Mouse (Mus musculus) gastrocnemius, postnatal 14 days (tissue): ENCODE measurements around the gene Il11ra1. TPM values are rescaled to one million over a fixed set of nuclear protein-coding genes. Genes with fewer than 3 reads are reported as not detected.

Experiments
- DNase-seq: peaks from one replicate; pipeline ENCODE4 v3.0.0; 2021; ENCODE audit warnings: mixed read lengths
- intact Hi-C: fragments of 180-260 bp; cut with DNase I; formaldehyde crosslinking; loops from one replicate; pipeline ENCODE4 v1.15.1; 2025; ENCODE audit warnings: low total_unique reads
- long read RNA-seq, 2 experiments: library from polyadenylated mRNA; stranded (forward); transcript quantifications; one replicate each; pipeline ENCODE4 v2.0.0; 2021
- total RNA-seq, 2 experiments: library from RNA; stranded (reverse); gene quantifications; 2 replicates each; pipeline ENCODE4 v1.2.3; 2021

The Il11ra1 gene
- 10 to 100 TPM; 49.3 to 56.9 TPM for total RNA-seq
- long read RNA-seq, experiment 1, transcript Il11ra1-201 (13 exons, 2,009 nt) = major isoform, 60 of 78 reads
- long read RNA-seq, experiment 1, partial matches to known transcripts = 6 of 78 reads
- long read RNA-seq, experiment 1, other reads (novel, unspliced or antisense) = 8 of 78 reads
- long read RNA-seq, experiment 2, transcript Il11ra1-204 (13 exons, 1,768 nt) = minor isoform, 14 of 109 reads
- long read RNA-seq, experiment 2, transcript Il11ra1-201 (13 exons, 2,009 nt) = major isoform, 72 of 109 reads
- long read RNA-seq, experiment 2, partial matches to known transcripts = 10 of 109 reads
- long read RNA-seq, experiment 2, other reads (novel, unspliced or antisense) = 12 of 109 reads

DNA sequence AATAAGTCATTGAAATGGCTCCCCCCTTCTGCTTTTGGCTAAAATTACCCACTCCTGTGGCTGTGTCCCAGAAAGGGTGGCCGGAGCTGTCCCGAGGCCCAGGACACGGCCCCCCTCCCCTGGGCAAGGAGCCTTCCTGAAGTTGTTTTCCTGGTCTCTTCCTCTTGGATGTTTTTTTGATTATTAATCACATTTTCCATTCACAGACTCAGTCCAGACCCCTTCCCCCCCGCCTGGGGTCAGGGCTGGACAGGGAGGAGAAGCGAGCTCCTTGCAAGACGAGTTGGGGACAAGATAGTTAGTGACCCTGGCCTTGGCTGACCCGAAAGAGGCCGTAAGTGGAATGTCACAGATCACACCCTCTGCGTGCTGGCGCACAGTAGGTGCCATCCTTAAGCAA lies at the start of gene Il11ra1:
Il11ra1 (plus strand) TSS at position 207 of the 400 bp plus-strand sequence.
- intact Hi-C loops = loop anchor here (10.0 kb wide), 1 partner anchor 145 kb away; no protein-coding TSS in a partner anchor
- DNase-seq = peak; percentile 10

DNA sequence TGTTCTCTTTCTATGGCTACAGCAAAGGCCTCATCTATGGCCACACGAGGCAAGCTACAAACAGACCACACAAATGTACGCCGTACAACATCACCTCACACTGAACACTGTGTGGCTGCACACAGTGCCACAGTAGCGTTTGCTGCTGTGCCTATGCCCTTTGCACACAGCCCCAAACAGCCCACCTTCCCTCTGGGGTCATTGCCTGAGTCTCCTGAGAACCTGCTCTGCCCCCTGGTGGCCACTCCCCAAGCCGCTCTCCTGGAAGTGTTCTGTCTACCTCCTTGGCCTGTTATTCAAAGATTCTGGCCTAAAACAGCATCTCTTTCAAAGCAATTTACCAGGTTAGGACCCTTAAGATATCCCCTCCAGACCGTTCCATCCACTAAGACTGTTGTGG lies 46.5 kb upstream of the Il11ra1 start:
- intact Hi-C loops = loop anchor here (5.0 kb wide), 1 partner anchor 41 kb away; no protein-coding TSS in a partner anchor
- peak; percentile 77 for DNase-seq

DNA sequence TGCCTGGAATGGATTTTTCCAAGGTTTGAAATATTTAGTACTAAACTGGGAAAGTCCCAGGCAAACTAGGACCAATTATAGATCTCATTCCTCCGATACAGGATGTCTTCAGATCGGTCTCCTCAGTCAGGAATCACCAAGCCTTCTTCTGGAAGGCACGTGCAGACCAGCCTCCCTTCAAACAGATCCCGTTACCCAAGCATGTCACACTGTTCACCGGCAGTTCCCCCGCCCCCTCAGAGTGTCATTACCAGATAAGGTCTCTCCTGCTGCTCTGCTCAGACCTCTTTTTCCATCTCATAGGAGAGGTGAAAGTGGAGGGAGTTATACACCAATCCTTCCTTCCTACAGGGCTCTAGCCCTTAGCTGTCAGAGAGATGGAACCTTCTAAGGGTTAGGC lies 46.1 kb upstream of the Il11ra1 start:
- no peak for DNase-seq
- intact Hi-C loops = loop anchor here (5.0 kb wide), 1 partner anchor 41 kb away; no protein-coding TSS in a partner anchor

DNA sequence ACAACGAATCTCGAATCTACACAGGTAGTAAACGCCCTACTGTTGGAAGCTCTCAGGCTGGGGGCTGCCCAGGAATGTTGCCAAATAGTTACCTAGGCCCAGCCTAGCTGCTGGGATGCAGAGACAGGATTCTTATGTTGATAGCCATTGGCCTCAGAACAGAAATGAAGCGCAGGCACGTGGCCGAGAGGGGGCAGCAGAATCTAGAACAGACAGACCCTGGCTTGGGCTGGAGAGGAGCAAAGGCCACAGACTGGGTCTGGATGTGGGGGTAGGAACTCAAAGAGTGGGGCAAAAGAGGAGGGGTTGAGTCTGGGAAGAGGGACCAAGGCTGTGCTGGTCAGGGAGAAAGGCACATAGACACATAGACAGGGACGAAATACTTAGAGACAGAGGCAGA lies 45.6 kb upstream of the Il11ra1 start:
- intact Hi-C loops = loop anchor here (5.0 kb wide), 1 partner anchor 42 kb away; no protein-coding TSS in a partner anchor
- peak; percentile 73 for DNase-seq

DNA sequence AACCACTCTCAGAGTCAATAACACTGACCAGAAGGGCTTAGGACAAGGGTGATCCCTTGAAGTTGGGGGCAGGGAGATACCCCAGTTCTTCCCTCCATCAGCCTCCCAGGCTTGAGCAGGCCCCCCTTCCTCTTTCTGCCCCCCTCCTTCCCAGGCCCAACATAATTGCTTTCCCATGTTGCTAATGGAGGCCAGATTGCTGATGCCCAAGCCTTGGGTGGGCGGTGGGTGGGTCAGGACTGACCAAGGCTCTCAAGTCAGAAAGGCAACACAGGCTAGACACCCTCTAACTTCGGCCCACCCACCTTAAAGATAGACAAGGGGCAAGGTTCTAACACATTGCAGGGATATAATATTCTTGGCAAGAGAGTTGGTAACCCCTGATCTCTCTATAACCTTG lies 44.3 kb upstream of the Il11ra1 start:
- DNase-seq = no peak
- intact Hi-C loops = loop anchor here (5.0 kb wide), 1 partner anchor 52 kb away; no protein-coding TSS in a partner anchor

DNA sequence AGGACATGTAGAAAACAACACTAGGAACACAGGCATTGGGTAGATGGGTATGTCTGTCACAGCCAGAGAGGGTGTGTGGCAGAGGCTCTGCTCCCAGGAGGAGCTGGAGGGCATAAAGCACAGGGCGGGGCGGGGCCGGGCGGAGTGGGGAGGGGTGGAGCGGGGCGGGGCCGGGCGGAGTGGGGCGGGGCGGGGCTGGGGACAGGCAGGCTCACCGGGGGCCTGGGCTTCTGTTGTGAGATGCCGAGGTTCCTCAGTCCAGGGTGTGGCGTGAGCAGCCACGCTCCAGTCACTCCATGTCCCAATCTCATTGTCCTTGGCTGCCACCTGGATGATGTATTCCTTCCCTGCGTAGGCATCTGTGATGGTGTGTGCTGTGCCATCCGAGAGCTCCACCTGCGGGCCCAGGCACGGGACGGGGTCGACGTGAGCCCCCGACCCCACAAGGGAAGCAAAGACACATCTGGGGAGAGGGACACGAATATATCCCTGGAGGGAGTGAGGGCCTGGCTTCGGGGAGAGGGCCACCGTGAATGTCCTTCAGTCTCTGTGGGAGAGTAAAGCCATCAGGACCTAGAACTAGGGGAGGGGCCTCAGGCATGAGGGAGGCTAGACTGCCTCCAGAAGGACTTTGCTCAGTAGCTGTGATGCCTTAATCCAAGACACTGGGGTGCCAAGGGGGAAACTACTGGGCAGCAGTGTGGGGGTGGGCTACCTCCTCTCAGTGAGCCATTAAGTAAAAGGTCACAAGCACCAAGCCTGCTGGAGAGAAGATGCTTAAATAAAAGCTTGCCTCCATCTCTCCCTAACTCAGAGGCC lies 41.0 kb upstream of the Il11ra1 start:
- intact Hi-C loops = loop anchor here (5.0 kb wide), 1 partner anchor 49 kb away; no protein-coding TSS in a partner anchor
- DNase-seq = no peak

DNA sequence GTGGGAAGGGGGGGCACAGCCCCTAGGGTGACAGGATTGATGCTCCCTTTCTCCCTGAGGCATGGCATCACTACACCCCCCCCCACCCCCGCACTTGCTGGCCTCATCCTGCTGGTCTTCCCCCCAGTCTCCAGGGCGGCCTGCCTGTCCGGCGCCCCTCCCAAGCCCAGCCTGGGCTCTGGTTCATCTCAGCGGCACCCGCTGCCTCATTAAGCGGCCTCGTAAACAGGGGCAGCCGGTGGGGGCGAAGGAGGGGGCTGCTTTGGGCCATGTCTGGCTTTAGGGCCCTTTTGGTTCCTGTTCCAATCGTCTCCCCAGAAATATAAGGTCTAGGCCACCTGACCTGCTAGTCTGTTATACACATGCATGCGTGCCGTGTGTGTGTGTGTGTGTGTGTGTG lies 40.2 kb upstream of the Il11ra1 start:
- no peak for DNase-seq
- intact Hi-C loops = loop anchor here (5.0 kb wide), 1 partner anchor 48 kb away; no protein-coding TSS in a partner anchor

- intact Hi-C loops = no loop called here
- no peak for DNase-seq
Observed at GRCm38 (mm10) chr4:41660851-41661430, 38.8 kb upstream of the Il11ra1 start.

DNA sequence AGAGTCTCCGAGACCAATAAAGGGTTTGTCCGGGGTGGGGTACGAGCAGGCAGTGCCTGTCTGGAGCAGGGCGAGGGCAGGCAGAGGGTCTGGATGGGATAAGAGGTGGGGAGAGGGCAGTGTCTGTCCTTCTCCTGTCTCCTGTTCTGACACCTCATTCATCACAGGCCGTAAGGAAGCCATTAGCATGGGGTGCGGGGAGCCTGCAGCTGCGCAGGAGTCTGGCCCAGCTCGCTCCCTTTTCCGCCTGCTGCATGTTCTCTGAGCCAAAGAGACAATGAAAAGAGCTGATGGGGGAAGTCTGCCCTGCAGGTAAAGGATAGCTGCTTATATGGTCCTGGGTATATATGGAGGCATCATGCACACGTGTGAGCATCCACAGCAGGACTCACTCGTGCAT lies 37.1 kb upstream of the Il11ra1 start:
- intact Hi-C loops = no loop called here
- no peak for DNase-seq

DNA sequence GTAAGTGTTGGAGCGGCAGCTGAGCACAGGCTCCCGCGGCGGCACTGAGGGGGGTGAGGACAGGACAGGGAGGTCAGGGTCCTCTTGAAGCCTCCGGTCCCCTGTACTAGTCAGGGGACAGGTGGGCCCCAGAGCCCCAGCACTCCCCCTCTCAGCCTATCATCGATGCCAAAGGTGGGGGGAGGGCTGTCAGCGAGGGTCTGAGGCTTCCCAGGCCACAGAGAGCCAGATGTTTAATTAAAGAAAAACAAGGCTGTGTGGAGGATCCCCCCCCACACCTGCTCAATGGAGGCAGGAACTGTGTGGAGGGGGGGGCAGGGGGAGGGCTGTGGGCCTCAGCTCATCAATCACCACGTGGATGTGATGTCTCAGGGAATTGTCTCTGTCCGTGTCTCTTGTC lies 36.2 kb upstream of the Il11ra1 start:
- DNase-seq = no peak
- intact Hi-C loops = no loop called here

DNA sequence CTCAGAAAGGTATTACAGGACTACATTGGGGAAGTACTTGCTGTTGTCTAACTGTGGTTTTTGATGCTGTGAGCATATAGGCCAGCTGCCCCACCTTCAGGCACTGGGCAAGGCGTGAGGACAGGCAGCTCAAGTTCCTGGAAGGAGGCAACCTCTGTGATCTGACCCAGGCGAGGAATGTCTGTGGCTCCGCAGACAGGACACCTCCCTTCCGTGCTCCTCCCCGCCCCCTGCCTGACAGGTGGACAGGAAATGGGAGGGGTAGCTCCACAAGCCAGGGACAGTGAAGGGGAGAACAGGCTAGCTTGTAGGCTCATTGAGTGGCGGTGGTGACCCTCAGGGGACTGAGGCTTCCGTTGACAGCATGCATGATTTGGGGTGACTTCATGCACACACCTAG lies 35.3 kb upstream of the Il11ra1 start:
- DNase-seq = peak; percentile 54
- intact Hi-C loops = no loop called here

- no peak for DNase-seq
- intact Hi-C loops = no loop called here
Observed at GRCm38 (mm10) chr4:41665009-41665675, 34.6 kb upstream of the Il11ra1 start.

DNA sequence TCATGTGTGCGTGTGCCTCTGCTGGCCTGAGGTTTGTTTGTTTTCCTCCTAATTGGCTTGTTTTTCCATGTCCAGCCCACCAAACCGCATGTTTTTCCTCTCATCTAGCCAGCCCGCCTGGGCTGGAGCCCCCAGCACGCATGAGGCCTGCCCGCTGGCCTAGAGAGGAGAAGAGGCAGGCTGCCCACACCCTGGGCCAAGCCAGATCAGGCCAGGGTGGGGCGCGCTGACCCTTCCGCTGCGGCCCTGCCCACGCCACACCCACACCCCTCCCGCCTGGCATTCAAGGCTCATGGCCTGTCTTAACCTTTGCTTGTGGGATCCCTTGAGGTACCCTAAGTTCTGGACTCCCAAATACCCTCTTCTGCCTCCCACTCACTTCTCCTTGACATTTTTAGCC lies 33.1 kb upstream of the Il11ra1 start:
- intact Hi-C loops = no loop called here

GRCm38 (mm10) chr4:41670836-41671235 lies 29.0 kb upstream of the Il11ra1 start:
- DNase-seq = no peak
- intact Hi-C loops = no loop called here

More for the DNA sequence above, 33.1 kb upstream of the Il11ra1 start:
- DNase-seq = peak; percentile 44

DNA sequence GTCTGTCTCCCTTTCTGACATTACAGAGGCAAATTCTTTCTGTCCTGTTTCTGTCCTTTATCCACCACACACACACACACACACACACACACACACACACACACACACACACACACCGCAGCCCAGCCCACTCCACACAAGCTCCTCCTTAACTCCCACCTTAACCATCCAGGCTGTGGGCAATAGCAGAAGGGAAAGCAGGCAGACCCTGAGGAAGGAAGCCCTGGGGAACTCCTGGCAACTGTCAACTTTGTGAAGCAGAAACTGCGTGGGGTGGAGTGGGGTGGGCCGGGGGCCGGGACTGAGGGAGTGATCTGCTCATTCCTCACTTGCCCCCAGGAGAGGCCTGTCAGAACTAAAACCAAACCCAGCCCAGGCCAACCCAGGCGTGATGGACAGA lies 28.3 kb upstream of the Il11ra1 start:
- intact Hi-C loops = no loop called here
- DNase-seq = no peak

DNA sequence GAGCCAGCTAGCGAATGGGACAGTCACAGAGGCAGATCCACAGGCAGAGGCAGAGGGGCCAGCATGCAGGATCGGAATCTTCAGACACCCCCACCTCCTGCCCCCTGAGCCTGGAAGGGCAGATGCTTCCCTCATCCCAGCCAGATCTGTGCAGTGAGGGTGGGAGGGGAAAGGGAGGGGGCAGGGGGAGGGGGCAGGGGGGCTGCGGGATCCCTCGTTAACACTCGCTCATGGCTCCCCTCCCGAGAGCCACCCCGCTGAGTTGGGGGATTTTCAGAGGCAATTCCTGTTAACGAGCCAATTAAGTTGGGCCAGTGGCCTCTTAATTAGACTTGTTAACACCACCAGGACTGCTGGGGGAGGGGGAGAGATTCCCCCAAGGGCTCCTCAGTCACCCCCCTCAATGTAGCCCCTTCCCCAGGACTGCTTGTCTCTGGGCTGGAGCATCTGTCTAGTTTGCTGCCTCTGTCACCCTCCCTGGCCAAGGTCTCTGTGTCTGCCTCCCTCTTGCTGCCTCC lies 27.8 kb upstream of the Il11ra1 start:
- intact Hi-C loops = no loop called here
- DNase-seq = no peak

GRCm38 (mm10) chr4:41672522-41672963 lies 27.2 kb upstream of the Il11ra1 start:
- DNase-seq = peak; percentile 54
- intact Hi-C loops = no loop called here

- DNase-seq = no peak
- intact Hi-C loops = no loop called here
Observed at GRCm38 (mm10) chr4:41673186-41673585, 26.6 kb upstream of the Il11ra1 start.
